8 mouse cellular contexts compared by ENCODE assay signal in genomic region chr19:32377701-32378325, GRCm38 (mm10). TPM values are rescaled to one million over a fixed set of nuclear protein-coding genes. Genes with fewer than 3 reads are reported as not detected.
DNase-seq lines count a peak whose midpoint lies in the region; ATAC-seq and TF ChIP-seq lines count a peak whose summit lies in the region.

No protein-coding gene starts in this region.

- no peak for ATAC-seq in heart, embryonic 12.5 days (ENCODE audit: insufficient number of reproducible peaks, low FRiP score)
- peak; percentile 52; the same call in 1 of the 2 replicates for ATAC-seq in hindbrain, embryonic 16.5 days

- peak; percentile 24 to 47 for DNase-seq in heart, adult 2 months
- peak; percentile 48 to 57 for DNase-seq in B cell, adult 2 months
- DNase-seq in adipocyte (ENCODE audit: low spot score), result peak; percentile 51
- DNase-seq in urinary bladder, postnatal 10 days (ENCODE audit: low spot score), result no peak
- DNase-seq in ovary, postnatal 36 days (ENCODE audit: low spot score), result no peak
- DNase-seq in frontal cortex, postnatal 36 days (ENCODE audit: low spot score in 2 of 2), result no peak

- no peaks in the 10 kb centered on the region for H3K27me3 ChIP-seq in heart, adult 2 months (ENCODE audit: control insufficient read depth, insufficient read depth, low read length)
- no peaks in the 10 kb centered on the region for H3K27me3 ChIP-seq in heart, embryonic 12.5 days (replicated peaks)
- H3K27me3 ChIP-seq in hindbrain, embryonic 16.5 days (replicated peaks; ENCODE audit: control insufficient read depth, insufficient read depth, low read length), result no peaks in the 10 kb centered on the region

- no peak for TF ChIP-seq EP300 in heart, adult 2 months (IDR thresholded peaks at IDR 0.05; ENCODE audit: insufficient read depth, low read depth, low read length)

- H3K4me3 ChIP-seq in heart, adult 2 months, result no peak overlapping the region
- no peak overlapping the region for H3K4me3 ChIP-seq in heart, embryonic 12.5 days
- H3K4me3 ChIP-seq in hindbrain, embryonic 16.5 days (ENCODE audit: low read length), result no peak overlapping the region

- no peak overlapping the region for H3K4me2 ChIP-seq in heart, embryonic 12.5 days
- no peak overlapping the region for H3K4me2 ChIP-seq in hindbrain, embryonic 16.5 days (ENCODE audit: low read length)

- no peak for TF ChIP-seq CTCF in heart, adult 2 months (IDR thresholded peaks at IDR 0.05)

- peak overlapping the region; percentile 41; the same call in 1 of the 2 replicates for H3K27ac ChIP-seq in heart, adult 2 months
- no peak overlapping the region for H3K27ac ChIP-seq in heart, embryonic 12.5 days (ENCODE audit: poor library complexity, severe bottlenecking)
- no peak overlapping the region for H3K27ac ChIP-seq in hindbrain, embryonic 16.5 days (ENCODE audit: low read depth, low read length)

- H3K4me1 ChIP-seq in heart, adult 2 months (ENCODE audit: control insufficient read depth, insufficient read depth, low read length), result peaks cover 37% of the 10 kb centered on the region
- H3K4me1 ChIP-seq in heart, embryonic 12.5 days (replicated peaks), result peaks cover 64% of the 10 kb centered on the region
- peaks cover 5% of the 10 kb centered on the region; the same call in 1 of the 2 replicates for H3K4me1 ChIP-seq in hindbrain, embryonic 16.5 days (ENCODE audit: control insufficient read depth, insufficient read depth, low read depth, low read length)

- H3K9me3 ChIP-seq in heart, embryonic 12.5 days (replicated peaks), result no peaks in the 10 kb centered on the region
- H3K9me3 ChIP-seq in hindbrain, embryonic 16.5 days (ENCODE audit: control insufficient read depth, low read length), result no peaks in the 10 kb centered on the region

- intact Hi-C loops in heart, adult 2 months (cut with DNase I), result no loop called here

- WGBS in heart, adult 2 months, result 32% methylated on average over 7 of the region's 7 CpGs
- WGBS in heart, embryonic 12.5 days, result 61% methylated on average over 7 of the region's 7 CpGs
- 48% methylated on average over 7 of the region's 7 CpGs for WGBS in hindbrain, embryonic 16.5 days

- peaks cover 9% of the 10 kb centered on the region for H3K36me3 ChIP-seq in heart, adult 2 months (ENCODE audit: control insufficient read depth, insufficient read depth, low read length)
- no peaks in the 10 kb centered on the region for H3K36me3 ChIP-seq in heart, embryonic 12.5 days
- H3K36me3 ChIP-seq in hindbrain, embryonic 16.5 days (ENCODE audit: control insufficient read depth, insufficient read depth, low read length), result no peaks in the 10 kb centered on the region

- H3K9ac ChIP-seq in heart, adult 2 months (ENCODE audit: low read depth, low read length), result no peak overlapping the region
- no peak overlapping the region for H3K9ac ChIP-seq in heart, embryonic 12.5 days
- H3K9ac ChIP-seq in hindbrain, embryonic 16.5 days (ENCODE audit: low read depth, low read length), result no peak overlapping the region

- no peak for TF ChIP-seq POLR2A in heart, adult 2 months (IDR thresholded peaks at IDR 0.05; ENCODE audit: insufficient read depth, low read depth, low read length)

- H3K79me2 ChIP-seq in heart, adult 2 months (replicated peaks; ENCODE audit: control insufficient read depth, insufficient read depth, low read length), result peaks cover 7% of the 10 kb centered on the region; the same call in 1 of the 2 replicates

RNA-seq across cellular contexts. Expression of gene Sgms1, which starts 11.7 kb away (rescaled TPM):
- 10 to 100 TPM; 60.5 to 62.1 TPM for total RNA-seq in heart, adult 2 months (2021)
- polyA plus RNA-seq in heart, adult 2 months (2012; rRNA removed), result 27.0 and 42.5 TPM in 2 replicates
- polyA plus RNA-seq in heart, embryonic 12.5 days (2016; fragmentation: Nextera tagmentation; extraction: Ambion mirVana), result 45.0 and 49.9 TPM in 2 replicates
- polyA plus RNA-seq in hindbrain, embryonic 16.5 days (2015; fragmentation: Nextera tagmentation; extraction: Ambion mirVana), result 21.7 and 22.9 TPM in 2 replicates

Comparison
In these comparisons a context has a peak if more than half of its experiments do, and no peak if none do; other contexts are left out.
1. DNase-seq: peak in heart, adult 2 months (2 of 2), B cell, adult 2 months (2 of 2) and adipocyte (single experiment); none in urinary bladder, postnatal 10 days (single experiment), ovary, postnatal 36 days (single experiment) and frontal cortex, postnatal 36 days (0 of 2).